Mouse (Mus musculus) central nervous system, embryonic 18 days (tissue): ENCODE data around the gene Mgat4a. TPM values are rescaled to one million over a fixed set of nuclear protein-coding genes. Genes with fewer than 3 reads are reported as not detected.

Source experiments
- polyA plus RNA-seq: library from polyadenylated mRNA; depleted of rRNA; stranded (reverse); fragments of >200 nt; gene quantifications from 2 replicates; pipeline ENCODE4 v1.2.3, GENCODE M21; 2012; rRNA removed

Gene Mgat4a
- 13.2 and 13.6 TPM in 2 replicates for polyA plus RNA-seq

DNA sequence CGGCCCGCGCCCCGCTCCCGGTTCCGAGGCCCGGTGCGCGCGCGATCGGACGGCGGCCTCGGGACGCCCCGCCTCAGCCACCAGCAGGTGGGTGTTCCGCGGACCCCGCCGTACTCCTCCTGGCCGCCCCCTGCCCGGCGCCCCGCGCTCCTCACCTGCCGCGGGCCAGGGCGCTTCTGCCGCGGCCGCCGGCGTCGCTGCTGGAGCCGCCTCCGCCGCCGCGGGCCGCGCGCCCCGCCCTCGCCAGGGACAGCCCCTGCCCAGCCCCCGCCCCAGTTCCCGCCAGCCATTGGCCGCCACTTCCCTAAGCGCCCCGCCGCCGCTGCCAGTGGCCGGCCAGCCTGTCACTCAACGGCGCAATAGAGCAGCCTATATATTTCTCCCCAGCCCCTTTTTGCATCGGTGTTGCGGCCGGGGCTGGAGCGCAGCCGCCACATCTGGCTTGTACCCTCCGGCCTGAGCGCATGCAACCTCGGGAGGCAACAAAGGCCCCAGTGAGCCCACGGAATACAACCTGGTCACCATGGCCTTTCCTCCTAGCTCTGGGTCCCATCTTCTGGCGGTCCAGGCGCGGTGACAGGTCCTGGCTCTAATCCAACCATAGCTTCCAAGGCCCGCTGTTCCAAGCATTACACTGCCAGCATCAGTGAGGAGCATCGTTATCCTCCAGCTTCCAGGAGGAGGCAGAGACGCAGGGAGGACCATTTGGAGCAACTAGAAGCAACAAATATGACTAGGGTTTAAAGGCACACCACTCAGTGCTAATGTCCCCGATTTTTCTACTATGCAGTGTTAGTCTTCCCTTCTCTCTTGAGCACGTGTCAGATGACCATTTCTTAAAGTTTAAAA, at the start of gene Mgat4a:
Mgat4a (minus strand) TSS at position 207 of the 849 bp plus-strand sequence.

DNA sequence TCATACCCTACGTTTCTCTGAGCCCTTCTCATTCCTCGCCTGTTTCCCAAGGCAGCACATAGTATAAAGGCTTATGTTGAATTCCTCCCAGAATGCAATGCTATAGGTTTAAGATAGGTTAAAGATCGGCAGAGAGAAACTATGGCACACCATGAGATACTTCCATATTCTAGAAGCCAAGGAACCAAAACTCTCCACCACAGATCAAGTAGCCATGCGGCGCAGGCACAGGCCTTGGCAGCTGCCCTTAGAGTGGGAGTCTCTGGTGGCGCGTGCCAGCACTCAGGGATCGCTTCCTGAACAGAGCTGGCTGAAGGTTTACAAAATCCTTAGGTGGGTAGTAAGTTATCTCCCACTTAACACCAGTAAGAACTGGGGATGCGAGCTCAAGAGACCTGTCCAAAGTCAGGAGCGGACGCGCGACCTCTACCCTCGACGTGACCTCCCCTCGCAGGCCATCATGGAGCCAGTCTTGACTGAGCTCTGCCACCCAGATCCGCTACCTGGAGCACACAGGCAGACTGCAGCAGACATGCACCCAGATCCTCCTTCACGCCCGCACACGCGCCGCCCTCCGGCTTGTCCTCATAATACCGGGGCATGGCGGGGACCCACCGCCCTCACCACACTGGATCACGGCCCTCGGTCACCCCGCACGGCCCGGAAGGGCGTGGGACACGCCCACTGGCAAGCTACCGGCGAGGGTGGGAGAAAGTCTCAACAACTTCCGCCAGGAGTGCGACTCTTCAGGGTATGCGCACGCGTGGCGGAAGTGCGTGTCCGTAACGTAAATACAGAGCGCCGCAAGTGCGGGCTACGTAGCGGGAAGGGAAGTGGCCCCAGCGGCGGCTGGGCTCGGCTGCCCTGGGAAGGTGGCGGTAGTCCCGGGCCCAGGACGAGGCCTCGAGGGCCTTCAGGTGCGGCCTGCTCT, 111.2 kb downstream of the Mgat4a start, which contains the start of the genes Coa5 and Unc50:
Coa5 (minus strand) TSS at position 738 of the 931 bp plus-strand sequence.
Unc50 (plus strand) TSS at position 774 of the 931 bp plus-strand sequence.

Other genes starting within 250 kb of the Mgat4a start
- gene Inpp4a, start 241.2 kb downstream of the Mgat4a start, polyA plus RNA-seq, result 49.7 and 52.6 TPM in 2 replicates
- gene Coa5, start 110.9 kb downstream of the Mgat4a start, polyA plus RNA-seq, result 46.7 and 47.1 TPM in 2 replicates
- 93.4 and 107 TPM in 2 replicates for gene Unc50, start 110.9 kb downstream of the Mgat4a start, polyA plus RNA-seq
- 7.2 and 8.7 TPM in 2 replicates for gene 2010300C02Rik, start 179.1 kb upstream of the Mgat4a start, polyA plus RNA-seq